Mouse (Mus musculus) liver, embryonic 14.5 days (tissue): Measurements from ENCODE around the gene Tert. TPM values are rescaled to one million over a fixed set of nuclear protein-coding genes. Genes with fewer than 3 reads are reported as not detected.
A peak's percentile ranks its signal among the peaks of the same experiment; 100 is the strongest.

Experiments
- ATAC-seq: fragments of 200-750 bp; cut with Nextera tagmentation; 2 replicates; pipeline ENCODE4 v1.8.0; 2017; ENCODE audit warnings: moderate number of reproducible peaks, mild to moderate bottlenecking, moderate library complexity; ENCODE audit not compliant: insufficient read depth
- DNase-seq, 3 experiments: peaks; one replicate each; pipeline ENCODE4 v3.0.0-alpha.2; 2012 to 2013; ENCODE audit warnings: low read depth in 3 of 3, low spot score in 3 of 3
- H3K27ac ChIP-seq: fragments of 300-500 bp; sonication (generic); 2 replicates; pipeline ENCODE4 v1.5.1; 2014; ENCODE audit warnings: moderate library complexity, mild to moderate bottlenecking, control low read depth, inconsistent platforms
- H3K27me3 ChIP-seq: fragments of 300-500 bp; sonication (generic); 2 replicates; pipeline ENCODE4 v1.6.1; 2014; ENCODE audit warnings: mild to moderate bottlenecking, low read length, moderate library complexity; ENCODE audit not compliant: control insufficient read depth, insufficient read depth
- H3K36me3 ChIP-seq: fragments of 300-500 bp; sonication (generic); replicated peaks from 2 replicates; pipeline ENCODE4 v1.6.1; 2014; ENCODE audit warnings: low read depth; ENCODE audit not compliant: control insufficient read depth, insufficient read depth
- H3K4me1 ChIP-seq, 2 experiments: fragments of 200-500 bp in 1 of 2; fragments of 300-500 bp in 1 of 2; sonication (generic) in 1 of 2; replicated peaks; 2 replicates each; pipeline ENCODE4 v1.6.1; 2012 to 2014; ENCODE audit warnings: antibody characterized with exemption in 1 of 2, inconsistent platforms in 1 of 2, low read length in 1 of 2; ENCODE audit not compliant: control insufficient read depth in 2 of 2, insufficient read depth in 2 of 2
- H3K4me2 ChIP-seq: fragments of 300-500 bp; sonication (generic); 2 replicates; pipeline ENCODE4 v1.6.1; 2014; ENCODE audit warnings: low read depth, mild to moderate bottlenecking, control low read depth, moderate library complexity
- H3K4me3 ChIP-seq, 2 experiments: fragments of 200-500 bp in 1 of 2; fragments of 300-500 bp in 1 of 2; sonication (generic) in 1 of 2; 2 replicates each; pipeline ENCODE4 v1.5.1; 2012 to 2014; ENCODE audit warnings: low read depth in 2 of 2, low read length in 2 of 2, mild to moderate bottlenecking in 2 of 2, control low read depth in 1 of 2, inconsistent platforms in 1 of 2, moderate library complexity in 1 of 2; ENCODE audit not compliant: insufficient read depth in 1 of 2
- H3K9ac ChIP-seq: fragments of 300-500 bp; sonication (generic); replicated peaks from 2 replicates; pipeline ENCODE4 v1.6.1; 2014; ENCODE audit warnings: mild to moderate bottlenecking, control low read depth, moderate library complexity
- H3K9me3 ChIP-seq: fragments of 300-500 bp; sonication (generic); 2 replicates; pipeline ENCODE4 v1.6.1; 2016; ENCODE audit warnings: low read length, mixed read lengths; ENCODE audit not compliant: control insufficient read depth
- CTCF ChIP-seq: IDR thresholded peaks from 2 replicates; pipeline ENCODE4 v1.5.1; 2016; ENCODE audit warnings: antibody characterized with exemption, low read depth, control low read depth
- EP300 ChIP-seq: IDR thresholded peaks from 2 replicates; pipeline ENCODE4 v1.6.1; 2016; ENCODE audit warnings: antibody characterized with exemption, low read depth
- WGBS: fragments of 180-500 bp; shearing (Covaris S2); extraction: QIAGEN DNeasy Blood & Tissue Kit; methylation state at CpG from one replicate; pipeline ENCODE4 v1.1.7; 2014; ENCODE audit not compliant: insufficient replicate concordance; 5-methylcytosine and 5-hydroxymethylcytosine counted together
- polyA plus RNA-seq, 2 experiments: library from polyadenylated mRNA; depleted of rRNA in 1 of 2; stranded (reverse) in 1 of 2; unstranded in 1 of 2; fragments of >200 nt; fragmentation: Nextera tagmentation in 1 of 2; extraction: Ambion mirVana in 1 of 2; gene quantifications; 2 replicates each; pipeline versions ENCODE4 v1.2.1 to v1.2.3; 2012 to 2014

Tert gene
- polyA plus RNA-seq, 2 experiments: 0.62 to 2.2 TPM

- no peak overlapping the region for H3K4me3 ChIP-seq
- 69% methylated on average over 4 of the region's 4 CpGs for WGBS
- H3K4me1 ChIP-seq: no peaks in the 10 kb centered on the region
- no peaks in the 10 kb centered on the region for H3K9me3 ChIP-seq
- TF ChIP-seq EP300 (no peak), CTCF (no peak)
- H3K27me3 ChIP-seq: no peaks in the 10 kb centered on the region
- no peak overlapping the region for H3K27ac ChIP-seq
- no peak overlapping the region for H3K4me2 ChIP-seq
- no peak overlapping the region for H3K9ac ChIP-seq
- no peaks in the 10 kb centered on the region for H3K36me3 ChIP-seq
- ATAC-seq (no peak), DNase-seq (no peak)
These were observed 14.6 kb downstream of the Tert start for GRCm38 (mm10) chr13:73641296-73641695.

GRCm38 (mm10) chr13:73646397-73647087, 19.8 kb downstream of the Tert start:
- Histone ChIP-seq H3K36me3 (no peaks in the 10 kb centered on the region), H3K4me3 (no peak overlapping the region), H3K9ac (no peak overlapping the region), H3K27me3 (no peaks in the 10 kb centered on the region), H3K9me3 (no peaks in the 10 kb centered on the region), H3K4me1 (no peaks in the 10 kb centered on the region), H3K27ac (no peak overlapping the region), H3K4me2 (no peak overlapping the region)
- TF ChIP-seq CTCF (peak; percentile 87), EP300 (no peak)
- 32% methylated on average over 6 of the region's 6 CpGs for WGBS
- DNase-seq (peak in 1 of 3 experiments; percentile 13), ATAC-seq (0 out of 2 replicates have a peak, but pooled peaks have one; percentile 41)

- Histone ChIP-seq H3K4me3 (no peak overlapping the region), H3K9me3 (no peaks in the 10 kb centered on the region), H3K27ac (no peak overlapping the region), H3K27me3 (no peaks in the 10 kb centered on the region), H3K4me1 (no peaks in the 10 kb centered on the region), H3K36me3 (no peaks in the 10 kb centered on the region), H3K9ac (no peak overlapping the region), H3K4me2 (no peak overlapping the region)
- ATAC-seq (no peak), DNase-seq (no peak)
- TF ChIP-seq CTCF (no peak), EP300 (no peak)
- WGBS: 53% methylated on average over 3 of the region's 3 CpGs
These were observed 26.6 kb downstream of the Tert start for GRCm38 (mm10) chr13:73653266-73653665.

- ATAC-seq (no peak), DNase-seq (no peak)
- Histone ChIP-seq H3K4me1 (no peaks in the 10 kb centered on the region), H3K36me3 (no peaks in the 10 kb centered on the region), H3K27ac (no peak overlapping the region), H3K4me3 (no peak overlapping the region), H3K9me3 (no peaks in the 10 kb centered on the region), H3K4me2 (no peak overlapping the region), H3K27me3 (no peaks in the 10 kb centered on the region), H3K9ac (no peak overlapping the region)
- WGBS: 41% methylated on average over 3 of the region's 3 CpGs
- no peak for TF ChIP-seq EP300
- TF ChIP-seq CTCF: no peak
These were observed 28.3 kb downstream of the Tert start for GRCm38 (mm10) chr13:73654976-73655375.

GRCm38 (mm10) chr13:73658953-73659352, 32.2 kb downstream of the Tert start:
- Histone ChIP-seq H3K9me3 (no peaks in the 10 kb centered on the region), H3K27ac (no peak overlapping the region), H3K4me2 (no peak overlapping the region), H3K4me3 (no peak overlapping the region), H3K4me1 (no peaks in the 10 kb centered on the region), H3K27me3 (no peaks in the 10 kb centered on the region), H3K36me3 (no peaks in the 10 kb centered on the region), H3K9ac (no peak overlapping the region)
- no peak for DNase-seq
- no peak for ATAC-seq
- TF ChIP-seq CTCF: no peak
- TF ChIP-seq EP300: no peak
- WGBS: 36% methylated on average over 2 of the region's 2 CpGs
